Mouse (Mus musculus) C2C12 (cell line): ENCODE data around the gene Fez1. TPM values are rescaled to one million over a fixed set of nuclear protein-coding genes. Genes with fewer than 3 reads are reported as not detected.

Experiments used
- H3K27me3 ChIP-seq: one replicate; pipeline ENCODE4 v1.6.1; 2011; ENCODE audit not compliant: control insufficient read depth, insufficient read depth, insufficient read length
- H3K36me3 ChIP-seq: one replicate; pipeline ENCODE4 v1.6.1; 2011; ENCODE audit not compliant: control insufficient read depth, insufficient read depth
- H3K4me3 ChIP-seq: one replicate; pipeline ENCODE4 v1.5.1; 2011; ENCODE audit warnings: mild to moderate bottlenecking, control low read depth; ENCODE audit not compliant: poor library complexity, insufficient read depth, severe bottlenecking
- H3K79me2 ChIP-seq: one replicate; pipeline ENCODE4 v1.6.1; 2011; ENCODE audit not compliant: control insufficient read depth, insufficient read depth
- H3K79me3 ChIP-seq: one replicate; pipeline ENCODE4 v1.6.1; 2011; ENCODE audit warnings: low read depth, control low read depth
- H3ac ChIP-seq: one replicate; pipeline ENCODE3; 2011; ENCODE audit warnings: low read depth; ENCODE audit not compliant: control insufficient read depth, insufficient read length
- CEBPB ChIP-seq: IDR thresholded peaks from one replicate; pipeline ENCODE4 v1.6.1; 2011; ENCODE audit warnings: low read depth, mild to moderate bottlenecking, control low read depth, moderate library complexity
- CTCF ChIP-seq: IDR thresholded peaks from one replicate; pipeline ENCODE4 v1.5.1; 2011; ENCODE audit not compliant: control insufficient read depth, insufficient read depth, insufficient read length
- FOSL1 ChIP-seq: IDR thresholded peaks from one replicate; pipeline ENCODE4 v1.8.0; 2011; ENCODE audit warnings: mild to moderate bottlenecking, low read length; ENCODE audit not compliant: poor library complexity, insufficient read depth, severe bottlenecking
- MAX ChIP-seq: IDR thresholded peaks from one replicate; pipeline ENCODE4 v1.6.1; 2011; ENCODE audit warnings: mild to moderate bottlenecking, control low read depth
- MYOD1 ChIP-seq: IDR thresholded peaks from one replicate; pipeline ENCODE4 v1.6.1; 2011; ENCODE audit warnings: low read depth; ENCODE audit not compliant: control insufficient read depth, insufficient read length
- MYOG ChIP-seq: IDR thresholded peaks from one replicate; pipeline ENCODE4 v1.6.1; 2011; ENCODE audit not compliant: control insufficient read depth, insufficient read length; ENCODE audit errors: extremely low read depth
- USF1 ChIP-seq: IDR thresholded peaks from one replicate; pipeline ENCODE4 v1.6.1; 2011; ENCODE audit warnings: low read depth, mild to moderate bottlenecking, control low read depth, moderate library complexity
- polyA plus RNA-seq: library from polyadenylated mRNA; unstranded; fragments of >200 nt; fragmentation: generic; extraction: Trizol; gene quantifications from one replicate; pipeline ENCODE4 v1.2.1, GENCODE M21; 2012; ENCODE audit warnings: missing spikeins

Fez1 gene
- polyA plus RNA-seq, 1 experiment: 0.32 TPM

DNA sequence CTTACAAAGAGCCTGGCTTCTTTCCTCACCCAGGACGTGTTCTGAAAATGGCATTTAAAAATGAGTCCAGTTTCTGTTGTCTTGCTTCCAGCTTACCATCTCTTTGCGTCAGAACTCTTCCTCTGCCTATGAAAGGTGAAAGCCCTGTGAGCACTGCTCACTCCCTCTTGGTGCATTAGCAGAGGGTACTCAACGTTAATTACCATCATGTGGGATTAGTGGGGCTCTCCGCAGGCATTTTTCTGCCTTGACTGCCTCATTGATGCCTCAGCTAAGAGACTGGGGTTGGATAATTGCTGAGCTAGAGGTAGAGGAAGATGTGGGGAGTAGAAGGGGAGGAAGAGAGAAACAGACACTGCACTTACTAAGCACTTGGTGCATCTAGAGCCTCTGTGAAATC lies 24.7 kb downstream of the Fez1 start:
- Histone ChIP-seq H3K79me2 (no peaks in the 10 kb centered on the region), H3K4me3 (no peak overlapping the region), H3ac (no peak overlapping the region), H3K27me3 (peaks cover 9% of the 10 kb centered on the region), H3K79me3 (no peaks in the 10 kb centered on the region), H3K36me3 (no peaks in the 10 kb centered on the region)
- TF ChIP-seq CTCF (no peak), MYOD1 (no peak), MAX (no peak), CEBPB (no peak), USF1 (no peak), MYOG (no peak), FOSL1 (no peak)

GRCm38 (mm10) chr9:36848661-36849060 lies 27.0 kb downstream of the Fez1 start:
- Histone ChIP-seq H3K36me3 (no peaks in the 10 kb centered on the region), H3K79me3 (no peaks in the 10 kb centered on the region), H3K27me3 (peaks cover 12% of the 10 kb centered on the region), H3K79me2 (no peaks in the 10 kb centered on the region), H3ac (no peak overlapping the region), H3K4me3 (no peak overlapping the region)
- TF ChIP-seq CEBPB (no peak), USF1 (no peak), MAX (no peak), MYOD1 (no peak), MYOG (no peak), CTCF (no peak), FOSL1 (no peak)

GRCm38 (mm10) chr9:36850091-36850490 lies 28.4 kb downstream of the Fez1 start:
- no peak overlapping the region for H3K4me3 ChIP-seq
- H3K79me3 ChIP-seq: no peaks in the 10 kb centered on the region
- peaks cover 10% of the 10 kb centered on the region for H3K27me3 ChIP-seq
- TF ChIP-seq CEBPB (no peak), MYOG (no peak), FOSL1 (no peak), USF1 (no peak), CTCF (no peak), MAX (no peak), MYOD1 (no peak)
- H3K79me2 ChIP-seq: no peaks in the 10 kb centered on the region
- H3ac ChIP-seq: no peak overlapping the region
- no peaks in the 10 kb centered on the region for H3K36me3 ChIP-seq

DNA sequence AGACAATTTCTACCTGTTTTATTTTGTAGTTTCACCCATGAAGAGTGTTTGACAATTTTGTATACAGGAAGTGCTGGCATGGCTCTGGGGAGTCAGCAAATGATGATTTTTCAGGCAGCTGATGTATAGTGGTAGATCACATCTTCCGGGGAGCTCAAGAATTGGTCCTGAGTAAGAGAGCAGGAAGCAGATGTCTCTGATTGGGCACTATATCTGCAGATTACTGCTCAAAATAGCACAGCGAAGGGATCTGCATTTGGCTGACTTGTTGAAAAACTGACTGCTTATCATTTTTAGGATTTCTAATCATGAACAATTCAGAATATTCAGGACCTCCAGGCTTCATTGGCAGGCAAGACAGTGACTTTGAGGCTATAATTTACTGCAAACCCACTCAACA lies 30.5 kb downstream of the Fez1 start:
- no peaks in the 10 kb centered on the region for H3K36me3 ChIP-seq
- H3ac ChIP-seq: no peak overlapping the region
- no peak overlapping the region for H3K4me3 ChIP-seq
- no peak for TF ChIP-seq MYOD1
- TF ChIP-seq MYOG: no peak
- no peak for TF ChIP-seq CEBPB
- TF ChIP-seq FOSL1: no peak
- no peak for TF ChIP-seq MAX
- TF ChIP-seq USF1: no peak
- TF ChIP-seq CTCF: no peak
- H3K79me3 ChIP-seq: no peaks in the 10 kb centered on the region
- H3K79me2 ChIP-seq: no peaks in the 10 kb centered on the region
- H3K27me3 ChIP-seq: peaks cover 10% of the 10 kb centered on the region

DNA sequence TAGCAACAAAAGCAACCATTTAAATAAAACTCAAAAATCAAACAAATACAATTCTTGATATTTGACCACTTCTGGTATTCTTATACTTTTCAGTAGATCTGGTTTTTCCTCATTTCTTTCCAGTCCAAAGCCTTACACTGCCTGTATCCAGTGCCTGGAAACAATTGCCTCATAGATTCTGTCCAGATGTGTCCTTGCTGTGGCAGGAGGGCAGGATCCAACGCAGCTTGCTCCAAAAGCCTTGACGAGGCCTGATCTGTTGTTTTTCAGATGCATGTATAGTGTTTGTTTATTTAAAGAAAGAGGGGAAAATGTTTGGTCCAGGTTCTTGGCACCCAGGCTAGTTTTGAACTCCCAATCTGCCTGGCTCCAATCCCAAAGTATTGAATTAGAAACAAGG lies 34.7 kb downstream of the Fez1 start:
- no peaks in the 10 kb centered on the region for H3K36me3 ChIP-seq
- no peaks in the 10 kb centered on the region for H3K79me3 ChIP-seq
- H3K4me3 ChIP-seq: no peak overlapping the region
- TF ChIP-seq CEBPB: no peak
- TF ChIP-seq FOSL1: no peak
- TF ChIP-seq CTCF: no peak
- TF ChIP-seq MAX: no peak
- no peak for TF ChIP-seq USF1
- TF ChIP-seq MYOG: no peak
- no peak for TF ChIP-seq MYOD1
- no peaks in the 10 kb centered on the region for H3K79me2 ChIP-seq
- H3K27me3 ChIP-seq: peaks cover 13% of the 10 kb centered on the region
- no peak overlapping the region for H3ac ChIP-seq
